Mouse (Mus musculus) erythroblast, embryonic 14.5 days (primary cell): Measurements from ENCODE around the gene Utp6.

Experiments
- GATA1 ChIP-seq: IDR thresholded peaks from 2 replicates; pipeline ENCODE4 v1.6.1; 2012; ENCODE audit warnings: low read length, inconsistent platforms, mixed read lengths
- TAL1 ChIP-seq: IDR thresholded peaks from 3 replicates; pipeline ENCODE4 v1.6.1; 2012; ENCODE audit warnings: low read length, inconsistent platforms, mixed read lengths

DNA sequence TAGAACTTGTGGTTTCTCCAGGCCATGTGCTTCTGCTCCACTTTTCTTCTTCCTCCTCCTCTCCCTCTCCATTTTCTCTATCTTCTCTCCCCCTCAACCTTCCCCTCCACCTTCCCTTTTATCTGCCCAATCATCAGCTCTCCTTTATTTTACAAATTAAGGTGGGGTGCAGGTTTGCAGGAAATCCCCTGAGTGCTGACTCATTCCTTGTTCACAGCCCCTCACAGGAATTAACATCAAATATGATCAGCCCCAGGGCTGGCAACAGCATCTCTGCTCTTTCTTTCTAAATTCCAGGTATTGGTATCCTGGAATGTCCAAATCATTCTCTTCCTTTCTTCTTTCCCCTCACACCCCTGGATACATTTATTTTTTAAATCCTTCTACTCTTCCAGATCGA is 14.0 kb upstream of the Utp6 start:
- TF ChIP-seq GATA1 (no peak), TAL1 (no peak)
